18 mouse cellular contexts compared by ENCODE assay signal in the genomic region with DNA sequence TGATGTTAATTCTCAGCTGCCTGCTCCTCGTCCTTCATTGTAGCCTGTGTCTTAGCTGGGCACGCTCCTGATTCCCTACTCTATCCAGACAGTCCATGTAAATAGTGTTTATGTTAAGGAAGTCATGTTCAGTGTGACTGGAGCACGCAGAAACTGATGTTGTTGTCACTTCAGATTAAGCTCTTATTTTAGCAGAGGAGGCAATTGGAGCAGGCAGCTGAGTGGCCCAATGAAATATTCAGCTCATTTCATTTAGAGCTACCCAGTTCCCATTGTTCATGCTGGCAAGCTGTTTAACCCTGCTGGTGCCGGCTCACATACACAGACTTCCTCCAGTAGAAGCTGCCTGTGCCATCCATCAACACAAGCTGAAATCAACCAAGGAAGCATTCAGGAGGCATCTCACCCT.
DNase-seq lines count a peak whose midpoint lies in the region; ATAC-seq and TF ChIP-seq lines count a peak whose summit lies in the region.
"Had no signal": no experiment of that assay in that cellular context is flagged by ENCODE, and none has a peak within 500 bp of the region (broad histone marks: within the 10 kb centered on the region; RNA-seq: fewer than 3 reads in every experiment).

No protein-coding gene starts in this region.

- TF ChIP-seq CTCF in forebrain, postnatal 0 days (IDR thresholded peaks at IDR 0.05; ENCODE audit: low read depth) = no peak

- no peak overlapping the region for H3K4me3 ChIP-seq in forebrain, postnatal 0 days (ENCODE audit: low read depth, low read length)
- no peak overlapping the region for H3K4me3 ChIP-seq in midbrain, embryonic 13.5 days (replicated peaks)
- no peak overlapping the region for H3K4me3 ChIP-seq in kidney, embryonic 15.5 days (replicated peaks)
- H3K4me3 ChIP-seq: erythroblast, embryonic 14.5 days; limb, embryonic 15.5 days; megakaryocyte, embryonic 14.5 days had no signal

- peak overlapping the region; percentile 6; the same call in 1 of the 2 replicates for H3K4me2 ChIP-seq in forebrain, postnatal 0 days (ENCODE audit: low read depth)
- H3K4me2 ChIP-seq in midbrain, embryonic 13.5 days (replicated peaks) = peak overlapping the region; percentile 36
- H3K4me2 ChIP-seq in kidney, embryonic 15.5 days = no peak overlapping the region
- H3K4me2 ChIP-seq: limb, embryonic 15.5 days; lung, embryonic 14.5 days had no signal

- ATAC-seq in forebrain, postnatal 0 days = peak; percentile 87
- ATAC-seq in midbrain, embryonic 13.5 days = peak; percentile 91
- ATAC-seq in kidney, embryonic 15.5 days (replicated peaks; ENCODE audit: low FRiP score) = no peak
- ATAC-seq: inflammation-experienced regulatory T-cells, adult 6 months had no signal

- WGBS in forebrain, postnatal 0 days = 2% methylated on average over 4 of the region's 4 CpGs
- 2% methylated on average over 4 of the region's 4 CpGs for WGBS in midbrain, embryonic 13.5 days
- WGBS in kidney, embryonic 15.5 days = 50% methylated on average over 4 of the region's 4 CpGs

- H3K36me3 ChIP-seq in forebrain, postnatal 0 days (ENCODE audit: insufficient read depth) = no peaks in the 10 kb centered on the region
- H3K36me3 ChIP-seq in midbrain, embryonic 13.5 days = no peaks in the 10 kb centered on the region
- H3K36me3 ChIP-seq in kidney, embryonic 15.5 days = no peaks in the 10 kb centered on the region
- H3K36me3 ChIP-seq: limb, embryonic 15.5 days had no signal

- no peak overlapping the region for H3K27ac ChIP-seq in forebrain, postnatal 0 days (ENCODE audit: low read depth, low read length)
- peak overlapping the region; percentile 63 for H3K27ac ChIP-seq in midbrain, embryonic 13.5 days
- H3K27ac ChIP-seq in kidney, embryonic 15.5 days = no peak overlapping the region
- H3K27ac ChIP-seq: limb, embryonic 15.5 days had no signal

- H3K4me1 ChIP-seq in forebrain, postnatal 0 days (ENCODE audit: insufficient read depth) = no peaks in the 10 kb centered on the region
- H3K4me1 ChIP-seq in midbrain, embryonic 13.5 days (replicated peaks) = peaks cover 18% of the 10 kb centered on the region
- no peaks in the 10 kb centered on the region for H3K4me1 ChIP-seq in kidney, embryonic 15.5 days
- H3K4me1 ChIP-seq: limb, embryonic 15.5 days; megakaryocyte, embryonic 14.5 days had no signal

- peak; percentile 46 to 48 for DNase-seq in cerebellum, postnatal 10 days
- no peak for DNase-seq in cerebellum, adult 11-12 months
- peak; percentile 30 for DNase-seq in Muller cell, postnatal 12 days (ENCODE audit: inconsistent ontology term)
- peak; percentile 52 for DNase-seq in forebrain, postnatal 0 days
- DNase-seq in adrenal gland, adult 8-10 months = no peak
- no peak for DNase-seq in embryo, embryonic 10 days (ENCODE audit: low spot score)
- DNase-seq: adrenal gland, postnatal 36 days; cerebellum, adult 9-11 months; gastrocnemius, postnatal 14 days; kidney, postnatal 36 days; lung, embryonic 14.5 days; thymus, adult 18-20 months had no signal

- no peak overlapping the region for H3K9ac ChIP-seq in forebrain, postnatal 0 days
- peak overlapping the region; percentile 37 for H3K9ac ChIP-seq in midbrain, embryonic 13.5 days (replicated peaks)
- no peak overlapping the region for H3K9ac ChIP-seq in kidney, embryonic 15.5 days
- H3K9ac ChIP-seq: limb, embryonic 15.5 days; lung, embryonic 14.5 days had no signal

- no peaks in the 10 kb centered on the region for H3K27me3 ChIP-seq in forebrain, postnatal 0 days (ENCODE audit: insufficient read depth, low read length)
- peaks cover 50% of the 10 kb centered on the region for H3K27me3 ChIP-seq in midbrain, embryonic 13.5 days
- no peaks in the 10 kb centered on the region for H3K27me3 ChIP-seq in kidney, embryonic 15.5 days
- H3K27me3 ChIP-seq: limb, embryonic 15.5 days had no signal

- no peaks in the 10 kb centered on the region for H3K9me3 ChIP-seq in forebrain, postnatal 0 days (ENCODE audit: low read length)
- H3K9me3 ChIP-seq in midbrain, embryonic 13.5 days = no peaks in the 10 kb centered on the region
- H3K9me3 ChIP-seq in kidney, embryonic 15.5 days (replicated peaks) = no peaks in the 10 kb centered on the region
- H3K9me3 ChIP-seq: limb, embryonic 15.5 days; megakaryocyte, embryonic 14.5 days had no signal

Comparison
In these comparisons a context has a peak if more than half of its experiments do, and no peak if none do; other contexts are left out.
1. DNase-seq: peak in cerebellum, postnatal 10 days (2 of 2), Muller cell, postnatal 12 days (single experiment) and forebrain, postnatal 0 days (single experiment); none in cerebellum, adult 11-12 months (single experiment), adrenal gland, adult 8-10 months (single experiment) and embryo, embryonic 10 days (single experiment).